In genomic region chr10:16685352-16685751, GRCm38 (mm10) we compare ENCODE assay signal across 28 mouse cellular contexts.
"Had no signal": no experiment of that assay in that cellular context is flagged by ENCODE, and none has a peak within 500 bp of the region (broad histone marks: within the 10 kb centered on the region; RNA-seq: fewer than 3 reads in every experiment).

No protein-coding gene starts in this region.

- H3K9me3 ChIP-seq: embryonic facial prominence, embryonic 10.5 days; embryonic facial prominence, embryonic 12.5 days; embryonic facial prominence, embryonic 13.5 days; embryonic facial prominence, embryonic 15.5 days; forebrain, embryonic 10.5 days; forebrain, embryonic 13.5 days; forebrain, embryonic 15.5 days had no signal

- H3K4me1 ChIP-seq: embryonic facial prominence, embryonic 10.5 days; embryonic facial prominence, embryonic 12.5 days; embryonic facial prominence, embryonic 13.5 days; embryonic facial prominence, embryonic 15.5 days; forebrain, embryonic 10.5 days; forebrain, embryonic 13.5 days; forebrain, embryonic 15.5 days had no signal

- H3K36me3 ChIP-seq: embryonic facial prominence, embryonic 10.5 days; embryonic facial prominence, embryonic 12.5 days; embryonic facial prominence, embryonic 13.5 days; embryonic facial prominence, embryonic 15.5 days; forebrain, embryonic 10.5 days; forebrain, embryonic 15.5 days had no signal

- H3K4me2 ChIP-seq: embryonic facial prominence, embryonic 12.5 days; embryonic facial prominence, embryonic 13.5 days; embryonic facial prominence, embryonic 15.5 days; forebrain, embryonic 13.5 days; forebrain, embryonic 15.5 days had no signal

- H3K27ac ChIP-seq: embryonic facial prominence, embryonic 10.5 days; embryonic facial prominence, embryonic 12.5 days; embryonic facial prominence, embryonic 13.5 days; embryonic facial prominence, embryonic 15.5 days; forebrain, embryonic 10.5 days; forebrain, embryonic 13.5 days; forebrain, embryonic 15.5 days; gastrocnemius, adult 2 months; heart, adult 2 months had no signal

- DNase-seq: cerebellum, adult 2 months; cerebellum, adult 8-10 months; cerebellum, adult 9-10 months; cerebellum, adult 9-11 months; cerebellum, postnatal 10 days; cerebellum, postnatal 14 days; cerebellum, postnatal 25 days; cerebellum, postnatal 36 days; embryo, embryonic 11 days; forebrain, postnatal 0 days; gastrocnemius, adult 2 months; gastrocnemius, postnatal 10 days; gastrocnemius, postnatal 14 days; gastrocnemius, postnatal 25 days; gastrocnemius, postnatal 36 days; heart, adult 11 months; heart, adult 18-20 months; heart, adult 2 months had no signal

- H3K4me3 ChIP-seq: embryonic facial prominence, embryonic 10.5 days; embryonic facial prominence, embryonic 12.5 days; embryonic facial prominence, embryonic 13.5 days; embryonic facial prominence, embryonic 15.5 days; erythroblast, embryonic 14.5 days; forebrain, embryonic 10.5 days; forebrain, embryonic 13.5 days; forebrain, embryonic 15.5 days; gastrocnemius, adult 2 months; heart, adult 2 months had no signal

- ATAC-seq: forebrain, embryonic 13.5 days; forebrain, embryonic 14.5 days; forebrain, embryonic 15.5 days; forebrain, embryonic 16.5 days; forebrain, postnatal 0 days had no signal

- H3K27me3 ChIP-seq: embryonic facial prominence, embryonic 12.5 days; embryonic facial prominence, embryonic 13.5 days; embryonic facial prominence, embryonic 15.5 days; forebrain, embryonic 13.5 days; forebrain, embryonic 15.5 days had no signal

- H3K9ac ChIP-seq: embryonic facial prominence, embryonic 12.5 days; embryonic facial prominence, embryonic 13.5 days; embryonic facial prominence, embryonic 15.5 days; forebrain, embryonic 13.5 days; forebrain, embryonic 15.5 days; forebrain, postnatal 0 days had no signal
